Mouse (Mus musculus) embryonic fibroblast, embryonic 13.5 days (primary cell): ENCODE measurements at regions not wholly inside any gene's neighbourhood (a gene's known extent, or its start where the extent isn't known, plus 50 kb on each side); places are given as distances from the start of the nearest gene placed in this dataset.

ENCODE experiments used
- CTCF ChIP-seq: IDR thresholded peaks from 2 replicates; pipeline ENCODE4 v1.5.1; 2011; ENCODE audit warnings: mild to moderate bottlenecking, control low read depth, low read length, moderate library complexity, borderline replicate concordance; ENCODE audit not compliant: insufficient read depth
- POLR2A ChIP-seq: IDR thresholded peaks from 2 replicates; pipeline ENCODE4 v1.6.1; 2011; ENCODE audit warnings: low read depth, mild to moderate bottlenecking, control low read depth, low read length, moderate library complexity

DNA sequence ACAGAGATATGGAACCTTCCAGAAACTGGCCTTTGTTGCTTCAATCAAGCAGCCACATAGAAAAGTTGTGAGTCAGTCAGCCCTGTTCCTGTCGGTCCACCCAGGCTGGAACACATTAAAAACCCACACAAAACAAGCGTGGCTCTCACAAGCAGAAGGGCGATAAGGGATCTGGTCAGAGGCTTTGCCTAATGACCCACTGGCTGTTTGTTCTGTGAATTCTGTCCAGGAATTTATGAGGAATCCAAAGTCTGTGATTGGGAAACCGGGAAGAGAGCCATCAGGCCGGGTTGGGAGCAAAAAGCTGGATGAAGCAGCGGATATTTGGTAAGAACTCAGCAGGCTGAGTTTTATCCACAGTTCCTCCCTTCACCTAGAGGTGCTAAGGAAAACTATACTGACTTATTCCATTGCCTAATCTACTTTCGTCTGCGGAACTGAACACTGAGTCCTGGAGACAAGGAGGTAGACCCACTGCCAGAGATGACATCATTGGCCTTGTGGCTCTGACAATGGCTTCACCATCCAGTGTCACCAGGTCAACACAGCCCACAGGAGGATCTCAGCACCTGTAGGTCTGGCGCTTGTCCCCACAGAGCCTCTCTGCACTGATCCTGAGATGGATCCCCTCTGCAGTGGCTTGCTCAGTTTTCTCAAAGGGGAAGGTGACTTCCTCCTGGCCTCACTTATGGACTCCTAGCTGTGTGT is 228.5 kb downstream of the Fam43a start:
- TF ChIP-seq CTCF (no peak), POLR2A (no peak; the same call in 1 of the 2 replicates)
